Mouse (Mus musculus): ENCODE results near the gene Dbx1. TPM values are rescaled to one million over a fixed set of nuclear protein-coding genes. Genes with fewer than 3 reads are reported as not detected.

Gene Dbx1
- not detected for total RNA-seq (2022)

GRCm38 (mm10) chr7:49636491-49637115 is at the start of gene Dbx1:
Dbx1 (minus strand) TSS chr7:49636849.
- no peak for DNase-seq (ENCODE audit: low spot score in 2 of 2)

- DNase-seq (ENCODE audit: low spot score in 2 of 2): no peak
Measured at GRCm38 (mm10) chr7:49678826-49679377, 42.3 kb upstream of the Dbx1 start.

- DNase-seq (ENCODE audit: low spot score in 2 of 2): no peak
Measured at GRCm38 (mm10) chr7:49678100-49678825, 41.6 kb upstream of the Dbx1 start.

DNA sequence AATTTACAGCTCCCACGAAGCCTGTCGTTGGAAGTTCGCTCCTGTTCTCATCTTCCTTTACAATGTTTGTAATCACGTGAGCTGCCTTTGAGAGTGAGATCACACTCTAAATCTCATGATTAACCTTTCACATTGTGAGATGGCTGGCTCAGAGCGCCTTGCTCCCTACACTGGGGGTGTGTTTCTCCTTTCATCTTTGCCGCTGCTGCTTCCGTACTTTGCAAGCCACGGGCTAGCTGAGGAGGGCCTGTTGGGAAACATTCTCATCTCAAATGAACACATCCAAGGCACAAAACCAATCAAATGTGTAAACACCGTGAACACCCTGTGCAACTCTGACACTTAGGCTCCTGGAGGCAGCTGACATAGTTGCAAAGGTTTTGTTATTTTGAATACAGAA is 40.5 kb upstream of the Dbx1 start:
- DNase-seq (ENCODE audit: low spot score in 2 of 2): no peak

DNA sequence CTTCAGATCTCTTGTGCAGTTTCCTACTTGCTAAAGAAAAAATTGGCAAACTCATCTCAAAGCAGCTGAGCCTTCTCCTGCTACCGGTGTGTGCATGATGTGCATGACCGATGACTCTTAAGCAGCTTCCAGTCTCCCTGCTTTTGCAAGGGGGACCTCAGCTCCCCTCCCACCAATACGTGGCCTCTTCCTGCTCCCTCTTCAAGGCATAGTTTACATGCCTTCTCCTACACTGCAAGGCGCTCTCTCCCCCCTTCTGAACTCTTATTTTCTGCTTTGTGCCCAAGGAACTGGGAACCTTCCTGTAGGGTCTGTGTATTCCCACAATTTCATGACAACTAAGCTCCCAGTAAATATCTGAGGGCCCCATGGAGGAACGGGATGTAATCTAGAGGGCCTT is 40.0 kb upstream of the Dbx1 start:
- no peak for DNase-seq (ENCODE audit: low spot score in 2 of 2)

DNA sequence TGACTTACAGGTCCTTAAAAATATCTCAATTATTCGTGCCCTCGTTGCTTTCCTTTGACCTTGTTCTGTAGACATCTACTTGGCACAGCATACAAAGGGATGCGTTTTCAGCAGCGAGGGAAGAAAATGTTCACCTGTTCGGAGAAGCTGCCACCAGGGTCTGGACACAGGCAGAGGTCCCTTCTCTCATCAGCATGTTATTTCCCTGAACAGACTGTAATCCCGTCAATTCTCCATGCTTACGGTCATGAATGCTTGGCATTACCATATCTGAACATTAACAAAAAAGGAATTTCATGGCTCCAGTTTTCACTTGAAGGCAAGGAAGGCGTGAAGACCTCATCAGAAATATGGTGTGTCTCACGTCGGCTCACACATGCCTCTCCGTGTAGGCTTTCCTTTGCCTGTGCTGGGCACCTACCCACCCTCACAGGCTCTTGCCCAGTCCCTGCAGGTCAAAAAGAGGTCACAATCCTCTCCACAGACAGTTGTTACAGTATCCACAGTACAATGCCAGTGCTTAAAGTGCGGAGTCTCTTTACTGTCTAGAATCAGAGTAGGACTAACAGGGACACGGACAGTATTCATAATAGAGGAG is 31.7 kb upstream of the Dbx1 start:
- DNase-seq (ENCODE audit: low spot score in 2 of 2): no peak

- DNase-seq (ENCODE audit: low spot score in 2 of 2): no peak
Measured at GRCm38 (mm10) chr7:49663575-49663974, 26.9 kb upstream of the Dbx1 start.

DNA sequence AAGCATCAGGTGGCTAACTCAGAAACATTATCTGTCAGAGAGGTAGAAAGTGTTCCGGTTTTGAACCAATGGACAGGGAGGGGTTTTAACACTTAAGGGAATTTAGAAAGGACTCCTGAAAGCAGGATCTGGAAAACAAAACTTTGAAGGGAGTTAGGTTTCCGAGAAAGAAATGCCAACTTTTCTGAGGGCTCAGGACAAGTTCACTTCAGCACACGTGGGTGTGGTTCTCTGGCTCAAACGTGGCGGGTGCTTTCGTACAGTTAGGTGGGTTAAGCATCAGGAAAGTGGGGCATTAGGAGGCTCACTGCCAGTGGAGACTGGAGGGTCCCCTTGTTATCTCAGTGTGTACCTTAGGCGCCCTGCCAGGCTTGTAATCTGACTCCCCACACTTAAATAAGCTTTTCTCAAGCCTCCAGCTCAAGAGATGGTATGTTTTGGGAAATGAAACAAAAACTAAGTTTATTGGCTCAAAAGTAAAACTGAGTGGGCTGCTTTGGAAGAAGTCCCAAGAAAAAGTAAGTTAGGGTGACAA is 25.9 kb upstream of the Dbx1 start:
- no peak for DNase-seq (ENCODE audit: low spot score in 2 of 2)

DNA sequence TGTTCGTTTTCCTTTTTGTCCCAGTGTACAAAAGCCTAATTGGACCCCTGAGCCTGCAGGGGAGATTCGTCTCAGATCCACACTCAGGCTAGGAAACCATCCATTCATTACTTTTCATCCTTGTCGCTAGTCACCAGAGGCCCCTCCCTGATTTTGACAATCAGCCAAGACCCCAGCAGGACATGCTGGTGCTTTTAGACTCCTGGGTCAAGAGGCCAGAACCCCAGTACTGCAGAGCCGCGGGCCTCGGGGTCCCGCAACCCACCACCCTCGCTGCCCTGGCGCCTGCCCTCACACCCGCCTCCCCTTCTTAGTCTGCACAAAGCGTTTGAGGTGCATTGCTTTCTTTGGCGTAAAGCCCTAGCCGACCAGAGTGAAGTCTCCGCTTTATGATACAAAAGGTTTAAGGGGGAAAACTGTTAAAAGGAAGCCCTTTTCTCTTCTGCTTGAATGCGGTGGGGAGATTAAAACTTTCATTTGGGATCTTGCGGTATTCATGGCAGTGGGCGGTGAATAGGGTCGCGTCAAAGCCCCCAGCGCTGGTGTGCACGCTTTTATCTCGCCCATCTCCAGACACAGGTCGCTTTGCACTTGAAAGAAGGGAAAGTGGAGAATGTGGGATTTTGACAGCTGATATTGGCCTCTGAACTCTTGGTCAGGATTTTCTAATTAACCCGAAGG is 25.3 kb upstream of the Dbx1 start:
- DNase-seq (ENCODE audit: low spot score in 2 of 2): no peak

DNA sequence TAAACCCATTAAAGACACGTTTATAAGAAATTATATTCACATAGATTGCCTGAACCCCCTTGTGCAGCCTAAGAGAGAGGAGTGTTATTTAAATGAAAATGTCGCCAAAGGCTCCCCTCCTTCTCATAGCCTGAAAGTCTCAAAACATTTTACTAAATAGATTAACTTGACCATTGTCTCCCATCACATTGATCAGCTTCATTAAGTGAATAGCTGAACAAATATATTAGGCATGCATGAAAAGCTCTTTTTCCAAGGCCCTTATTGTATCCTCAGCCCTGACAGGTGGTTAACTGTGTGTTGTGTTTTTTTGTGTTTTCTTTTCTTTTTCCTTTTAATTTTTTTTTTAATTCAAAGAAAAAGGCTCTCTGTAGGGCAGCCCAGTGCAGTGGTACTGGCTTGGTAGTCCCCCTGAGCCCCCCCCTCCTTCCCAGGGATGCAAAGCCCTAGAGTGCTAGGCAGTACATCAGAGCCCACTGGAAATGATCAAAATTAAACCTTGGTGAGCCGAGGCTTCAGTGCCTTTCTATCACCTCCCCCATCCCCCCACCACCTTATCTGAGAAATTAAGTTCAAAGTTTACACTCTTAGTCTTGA is 4.2 kb upstream of the Dbx1 start:
- DNase-seq (ENCODE audit: low spot score in 2 of 2): no peak

- no peak for DNase-seq (ENCODE audit: low spot score in 2 of 2)
Measured at GRCm38 (mm10) chr7:49639864-49640708, 3.4 kb upstream of the Dbx1 start.

DNA sequence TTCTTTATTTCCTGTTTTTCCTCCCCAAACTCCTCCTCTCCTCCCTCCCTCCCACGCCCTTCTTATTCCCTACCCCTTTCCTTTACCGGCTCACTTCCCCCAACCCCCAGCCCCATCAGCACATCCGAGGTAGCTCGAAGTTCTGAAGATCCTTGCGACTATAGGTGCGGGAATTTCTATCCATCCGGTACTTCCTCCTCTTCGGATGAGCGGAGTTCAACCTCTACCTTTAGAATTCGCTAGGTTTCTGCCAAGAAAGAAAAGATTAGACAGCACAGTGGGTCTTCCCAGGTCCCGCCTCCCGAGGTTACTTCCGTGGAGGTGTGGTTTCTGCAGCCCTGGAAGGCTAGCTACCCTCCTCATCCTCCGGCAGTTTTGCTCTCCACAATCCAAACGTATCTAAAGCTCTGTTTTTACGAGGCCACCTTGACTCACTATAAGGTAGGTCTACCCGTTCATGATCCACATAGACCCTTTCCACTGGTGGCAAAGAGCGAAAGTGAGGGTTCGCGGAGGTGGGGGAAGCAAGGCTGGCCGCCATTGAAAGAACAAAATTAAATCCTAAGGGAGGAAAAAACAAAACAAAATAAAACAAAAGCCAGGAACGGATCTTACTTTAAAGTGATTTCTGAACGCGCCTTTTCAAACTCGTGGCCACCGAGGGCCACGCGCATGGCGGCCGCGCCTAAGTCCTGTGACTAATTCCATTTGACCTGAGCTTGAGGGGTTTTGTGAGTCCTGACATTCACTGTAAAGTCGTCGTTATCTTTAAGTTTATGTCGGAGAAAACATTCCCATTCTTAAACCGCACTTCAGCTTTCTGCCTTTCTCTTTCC is 2.5 kb upstream of the Dbx1 start:
- no peak for DNase-seq (ENCODE audit: low spot score in 2 of 2)

GRCm38 (mm10) chr7:49637851-49638663 is 1.4 kb upstream of the Dbx1 start:
- no peak for DNase-seq (ENCODE audit: low spot score in 2 of 2)

DNA sequence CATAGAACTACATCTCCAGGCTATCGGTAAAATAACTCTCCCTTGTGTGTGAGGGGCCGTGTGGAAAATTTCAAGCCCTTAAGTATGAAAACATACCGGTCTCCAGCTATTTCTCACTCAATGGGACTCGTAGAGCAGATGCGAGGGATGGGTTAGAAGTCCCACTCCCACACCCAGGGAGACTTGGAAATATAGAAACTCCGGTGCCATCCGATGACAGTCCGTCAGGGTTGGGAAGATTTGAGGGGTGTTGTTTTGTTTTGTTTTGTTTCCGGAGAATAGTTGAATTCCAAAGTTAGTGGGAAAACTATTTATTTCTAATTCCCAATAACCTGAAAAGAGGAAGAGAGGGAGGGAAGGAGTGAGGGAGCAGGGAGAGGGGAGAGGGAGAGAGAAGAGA is 632 bp upstream of the Dbx1 start:
- no peak for DNase-seq (ENCODE audit: low spot score in 2 of 2)

DNA sequence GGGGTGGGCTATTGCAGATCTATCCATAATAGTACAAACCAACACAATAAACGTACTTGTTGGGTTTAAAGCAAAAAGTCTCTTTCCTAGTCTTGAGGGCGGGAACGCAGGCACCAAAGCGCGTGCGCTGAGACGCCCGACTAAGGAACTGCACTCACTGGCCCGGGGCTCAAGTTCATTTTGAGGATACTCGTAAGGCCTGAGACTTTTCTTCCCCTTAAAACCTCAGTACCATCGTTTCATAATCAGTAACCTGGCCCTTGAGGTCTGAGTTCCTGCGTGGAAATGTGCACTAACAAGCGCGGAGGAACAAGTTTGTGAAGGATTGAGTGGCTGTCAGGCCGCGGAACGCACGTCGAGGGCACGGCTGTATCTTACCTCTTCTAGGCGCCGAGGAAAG is 678 bp downstream of the Dbx1 start:
- no peak for DNase-seq (ENCODE audit: low spot score in 2 of 2)

DNA sequence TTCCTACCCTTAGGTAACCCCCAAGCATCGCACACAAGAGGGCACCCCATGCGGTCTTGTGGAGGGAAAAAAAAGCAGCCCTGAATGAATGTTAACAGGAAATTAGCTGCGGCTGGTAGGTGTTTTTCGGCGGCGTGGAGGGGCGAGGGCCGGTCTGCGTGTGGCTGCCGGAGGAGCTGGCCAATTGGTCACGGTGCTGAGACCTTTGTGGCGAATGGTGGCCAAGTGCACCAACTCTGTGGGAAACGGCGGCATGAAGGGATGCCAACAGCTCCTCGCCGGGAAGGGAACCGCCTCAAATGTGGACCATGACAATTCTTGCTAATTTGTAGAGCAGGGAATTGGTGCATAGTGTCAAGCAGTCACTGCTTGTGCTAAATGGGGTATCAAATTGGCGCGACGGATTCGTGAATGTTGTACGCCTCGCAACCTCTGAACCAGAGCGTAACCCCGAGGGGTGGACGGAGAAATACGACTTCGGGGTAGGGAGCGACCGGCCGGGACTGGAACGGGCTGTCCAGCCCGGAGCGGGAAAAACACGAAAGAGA is 1.5 kb downstream of the Dbx1 start:
- no peak for DNase-seq (ENCODE audit: low spot score in 2 of 2)

DNA sequence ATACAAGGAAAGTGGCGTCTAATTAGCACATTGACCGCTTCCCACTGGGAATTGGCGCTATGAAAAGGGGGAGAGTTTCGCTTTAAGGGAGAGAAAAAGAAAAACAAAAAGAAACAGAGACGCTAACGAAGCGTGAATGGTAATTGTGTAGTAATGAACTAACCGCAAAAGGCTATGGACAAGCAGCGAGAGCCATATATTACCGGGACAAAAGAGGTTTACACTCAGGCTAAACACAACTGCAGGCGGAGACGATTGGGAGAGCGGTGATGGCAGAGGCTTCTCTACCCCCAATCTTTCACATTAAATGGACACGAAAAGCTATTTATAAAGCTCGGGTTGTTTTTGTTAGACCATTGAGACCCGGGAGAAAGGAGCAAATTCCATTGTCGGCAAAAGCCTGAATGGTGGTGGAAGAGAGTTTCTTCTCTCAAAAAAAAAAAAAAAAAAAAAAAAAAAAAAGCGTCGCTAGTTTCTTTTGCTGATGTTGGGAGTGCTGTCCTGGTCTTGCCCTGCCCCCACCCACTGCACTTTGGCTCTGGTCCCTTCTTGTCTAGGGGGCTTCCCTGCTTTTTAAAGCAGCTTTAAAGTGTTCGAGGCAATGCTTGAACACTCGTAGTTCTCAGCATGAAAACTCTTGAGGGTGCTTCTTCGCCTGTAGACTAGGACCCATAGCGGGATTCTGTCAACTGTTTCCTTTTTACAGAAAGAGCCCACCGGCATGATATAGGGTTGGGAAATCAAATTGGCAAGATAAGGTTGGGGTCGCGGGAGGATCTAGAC is 2.2 kb downstream of the Dbx1 start:
- no peak for DNase-seq (ENCODE audit: low spot score in 2 of 2)
